Mouse (Mus musculus) T-helper 2 cell (primary cell): ENCODE results near the gene Tceal8.
"Not testable (repeated sequence)": the region's sequence is repeated elsewhere in the genome, so short reads cannot be mapped to it uniquely, and the experiment has no call there.

Experiments
- in situ Hi-C: fragments of 300-600 bp; cut with MboI, MseI; formaldehyde crosslinking; loops from one replicate; pipeline ENCODE4 v1.15.1; 2025; ENCODE audit warnings: high pct_unique_total_duplicates

The Tceal8 gene

GRCm38 (mm10) chrX:136172118-136172551, at the start of gene Tceal8:
TSS of gene Tceal8 (minus strand) at chrX:136172342.
- in situ Hi-C loops, result no loop called here

- in situ Hi-C loops, result no loop called here
These were observed 44.2 kb upstream of the Tceal8 start for GRCm38 (mm10) chrX:136216303-136216702.

- in situ Hi-C loops, result not testable (repeated sequence)
These were observed 42.9 kb upstream of the Tceal8 start, which contains the start of the genes Tceal7 and Bex1 for GRCm38 (mm10) chrX:136214729-136215677. TSS of gene Tceal7 (plus strand) at chrX:136214779. TSS of gene Bex1 (minus strand) at chrX:136215513.

- in situ Hi-C loops, result no loop called here
These were observed 41.3 kb upstream of the Tceal8 start for GRCm38 (mm10) chrX:136213396-136213795.

- in situ Hi-C loops, result no loop called here
These were observed 32.3 kb upstream of the Tceal8 start for GRCm38 (mm10) chrX:136204406-136204805.

- in situ Hi-C loops, result no loop called here
These were observed 31.5 kb upstream of the Tceal8 start, which contains the start of gene Tceal5 for GRCm38 (mm10) chrX:136203664-136204066. TSS of gene Tceal5 (minus strand) at chrX:136203876.

GRCm38 (mm10) chrX:136203257-136203656, 31.1 kb upstream of the Tceal8 start:
- in situ Hi-C loops, result no loop called here

GRCm38 (mm10) chrX:136196873-136197272, 24.7 kb upstream of the Tceal8 start:
- in situ Hi-C loops, result no loop called here

- in situ Hi-C loops, result no loop called here
These were observed 23.2 kb upstream of the Tceal8 start for GRCm38 (mm10) chrX:136195193-136195944.

GRCm38 (mm10) chrX:136183107-136183506, 11.0 kb upstream of the Tceal8 start:
- in situ Hi-C loops, result no loop called here

GRCm38 (mm10) chrX:136180897-136181553, 8.9 kb upstream of the Tceal8 start:
- in situ Hi-C loops, result no loop called here

GRCm38 (mm10) chrX:136172786-136173185, 644 bp upstream of the Tceal8 start:
- in situ Hi-C loops, result no loop called here

GRCm38 (mm10) chrX:136171189-136172117, 689 bp downstream of the Tceal8 start:
- in situ Hi-C loops, result no loop called here

GRCm38 (mm10) chrX:136170625-136171024, 1.5 kb downstream of the Tceal8 start:
- in situ Hi-C loops, result no loop called here

- in situ Hi-C loops, result no loop called here
These were observed 27.9 kb downstream of the Tceal8 start for GRCm38 (mm10) chrX:136144195-136144594.

- in situ Hi-C loops, result no loop called here
These were observed 28.4 kb downstream of the Tceal8 start for GRCm38 (mm10) chrX:136143711-136144110.

- in situ Hi-C loops, result no loop called here
These were observed 30.8 kb downstream of the Tceal8 start for GRCm38 (mm10) chrX:136141385-136141784.

GRCm38 (mm10) chrX:136139640-136140004, 32.5 kb downstream of the Tceal8 start:
- in situ Hi-C loops, result not testable (repeated sequence)

- in situ Hi-C loops, result not testable (repeated sequence)
These were observed 33.1 kb downstream of the Tceal8 start, which contains the start of gene Bex4 for GRCm38 (mm10) chrX:136138827-136139639. TSS of gene Bex4 (plus strand) at chrX:136138996.

- in situ Hi-C loops, result no loop called here
These were observed 36.6 kb downstream of the Tceal8 start for GRCm38 (mm10) chrX:136135559-136135958.
